In the genomic region with DNA sequence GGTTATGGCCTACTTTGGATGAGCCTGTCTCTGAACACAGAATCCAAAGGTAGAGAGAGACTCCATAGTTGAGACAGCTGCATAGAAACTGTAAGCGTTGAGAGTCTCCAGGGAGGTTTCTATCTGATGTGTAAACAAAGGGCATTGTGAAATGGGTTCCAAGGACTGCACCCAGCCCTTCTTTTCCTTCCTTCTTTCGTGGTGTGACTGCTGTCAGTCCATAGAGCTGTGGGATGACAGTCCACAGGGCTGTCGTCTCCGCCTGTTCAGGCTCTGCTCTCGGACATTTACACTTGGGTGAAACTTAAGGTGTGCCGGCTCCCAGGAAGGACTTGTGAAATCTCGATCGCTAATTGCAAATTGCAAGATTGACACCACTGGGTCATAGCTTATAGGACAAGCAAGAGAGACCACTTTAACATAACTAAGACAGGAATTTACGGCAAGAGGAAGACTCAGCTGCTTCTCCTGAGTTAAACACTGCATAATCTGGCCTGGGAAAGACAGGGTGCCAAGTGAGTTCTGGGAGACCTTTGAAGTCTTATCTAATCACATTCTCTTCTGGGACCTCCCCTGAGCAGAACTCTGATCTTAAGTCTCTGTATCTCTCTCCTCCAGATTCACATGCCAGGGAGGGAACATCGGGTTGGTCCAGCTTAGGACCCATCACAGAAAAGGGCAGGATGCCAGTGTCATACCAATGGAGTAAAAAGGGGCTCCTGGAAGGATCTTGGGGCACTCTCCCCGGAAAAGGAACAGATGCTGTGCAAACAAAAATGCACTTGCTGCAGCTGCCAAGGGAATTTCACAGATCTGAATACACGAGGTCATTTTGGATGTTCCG, we compare ENCODE assay signal across 11 mouse cellular contexts. TPM values are rescaled to one million over a fixed set of nuclear protein-coding genes. Genes with fewer than 3 reads are reported as not detected.
DNase-seq lines count a peak whose midpoint lies in the region; ATAC-seq and TF ChIP-seq lines count a peak whose summit lies in the region.
"Had no signal": no experiment of that assay in that cellular context is flagged by ENCODE, and none has a peak within 500 bp of the region (broad histone marks: within the 10 kb centered on the region; RNA-seq: fewer than 3 reads in every experiment).

No protein-coding gene starts in this region.

- H3K9ac ChIP-seq in heart, embryonic 16.5 days (ENCODE audit: low read length) = no peak overlapping the region
- H3K9ac ChIP-seq in lung, postnatal 0 days (replicated peaks; ENCODE audit: low read depth) = no peak overlapping the region

- 0 out of 2 replicates have a peak, but pooled peaks have one; percentile 22 for ATAC-seq in heart, embryonic 16.5 days (replicated peaks; ENCODE audit: extremely low read depth, insufficient read depth, low FRiP score)
- peak; percentile 74 for ATAC-seq in lung, postnatal 0 days
- ATAC-seq: forebrain, embryonic 14.5 days had no signal

- no peak for TF ChIP-seq CTCF in spleen, adult 2 months (IDR thresholded peaks at IDR 0.05; ENCODE audit: extremely low read depth, insufficient read depth, insufficient read length, insufficient replicate concordance)
- TF ChIP-seq CTCF in lung, postnatal 0 days (IDR thresholded peaks at IDR 0.05) = no peak

- no peak for DNase-seq in spleen, adult 2 months (ENCODE audit: low read depth in 1 of 2, low spot score in 2 of 2)
- no peak for DNase-seq in spleen, postnatal 4 days (ENCODE audit: low spot score in 2 of 2)
- peak; percentile 85 for DNase-seq in lung, postnatal 0 days (ENCODE audit: low spot score)
- DNase-seq in testis, postnatal 14 days (ENCODE audit: low spot score) = peak; percentile 37
- no peak for DNase-seq in gastrocnemius, postnatal 4 days (ENCODE audit: low spot score in 2 of 2)
- DNase-seq in left cerebral cortex, adult 11 months (ENCODE audit: low spot score) = no peak
- DNase-seq: adrenal gland, postnatal 25 days; cerebellum, postnatal 36 days; left cerebral cortex, postnatal 4 days had no signal

- no peak for TF ChIP-seq POLR2A in spleen, adult 2 months (IDR thresholded peaks at IDR 0.05; ENCODE audit: low read depth, low read length)

- H3K36me3 ChIP-seq in spleen, adult 2 months (ENCODE audit: control insufficient read depth, insufficient read depth, low read length) = no peaks in the 10 kb centered on the region
- H3K36me3 ChIP-seq in heart, embryonic 16.5 days (ENCODE audit: control insufficient read depth, insufficient read depth) = no peaks in the 10 kb centered on the region
- H3K36me3 ChIP-seq in lung, postnatal 0 days (ENCODE audit: insufficient read depth, low read length) = no peaks in the 10 kb centered on the region

- no peaks in the 10 kb centered on the region for H3K27me3 ChIP-seq in spleen, adult 2 months (ENCODE audit: control insufficient read depth, insufficient read depth, low read length)
- H3K27me3 ChIP-seq in heart, embryonic 16.5 days (ENCODE audit: control insufficient read depth, insufficient read depth, low read length) = no peaks in the 10 kb centered on the region
- H3K27me3 ChIP-seq in lung, postnatal 0 days (replicated peaks; ENCODE audit: insufficient read depth, low read length) = no peaks in the 10 kb centered on the region

- no peaks in the 10 kb centered on the region for H3K9me3 ChIP-seq in heart, embryonic 16.5 days (replicated peaks; ENCODE audit: control insufficient read depth, low read length)
- no peaks in the 10 kb centered on the region for H3K9me3 ChIP-seq in lung, postnatal 0 days (ENCODE audit: low read length)

- 0 out of 2 replicates have a peak, but pooled peaks have one; percentile 21 for TF ChIP-seq EP300 in lung, postnatal 0 days (IDR thresholded peaks at IDR 0.05)

- peak overlapping the region; percentile 52 for H3K27ac ChIP-seq in spleen, adult 2 months (ENCODE audit: insufficient read depth, low read length)
- peak overlapping the region; percentile 24 for H3K27ac ChIP-seq in heart, embryonic 16.5 days (ENCODE audit: low read length)
- H3K27ac ChIP-seq in lung, postnatal 0 days (ENCODE audit: low read length) = peak overlapping the region; percentile 6; the same call in 1 of the 2 replicates

- peak overlapping the region; percentile 17 for H3K4me2 ChIP-seq in heart, embryonic 16.5 days (ENCODE audit: low read depth, low read length)
- H3K4me2 ChIP-seq in lung, postnatal 0 days (replicated peaks; ENCODE audit: low read depth, low read length) = peak overlapping the region; percentile 31

- peaks cover 6% of the 10 kb centered on the region for H3K4me1 ChIP-seq in spleen, adult 2 months (ENCODE audit: control insufficient read depth, insufficient read depth, insufficient read length)
- peaks cover 31% of the 10 kb centered on the region for H3K4me1 ChIP-seq in heart, embryonic 16.5 days (ENCODE audit: control insufficient read depth, insufficient read depth, low read length)
- peaks cover 16% of the 10 kb centered on the region; the same call in 1 of the 2 replicates for H3K4me1 ChIP-seq in lung, postnatal 0 days (ENCODE audit: insufficient read depth, low read depth, low read length)

- 47% methylated on average over 13 of the region's 13 CpGs for WGBS in spleen, adult 2 months
- WGBS in heart, embryonic 16.5 days = 21% methylated on average over 13 of the region's 13 CpGs
- WGBS in lung, postnatal 0 days = 15% methylated on average over 13 of the region's 13 CpGs

- H3K4me3 ChIP-seq in spleen, adult 2 months (ENCODE audit: extremely low read depth, insufficient read depth, insufficient read length) = no peak overlapping the region
- H3K4me3 ChIP-seq in heart, embryonic 16.5 days (ENCODE audit: low read length) = no peak overlapping the region
- no peak overlapping the region for H3K4me3 ChIP-seq in lung, postnatal 0 days (ENCODE audit: low read depth, low read length)

RNA-seq across cellular contexts. Expression of a gene that starts 11.5 kb away (rescaled TPM):
- 40.6 and 45.1 TPM in 2 replicates for polyA plus RNA-seq in spleen, adult 2 months (2012; rRNA removed)
- 107 and 109 TPM in 2 replicates for polyA plus RNA-seq in heart, embryonic 16.5 days (2015; fragmentation: Nextera tagmentation; extraction: Ambion mirVana)
- polyA plus RNA-seq in lung, postnatal 0 days (2015; fragmentation: Nextera tagmentation; extraction: Ambion mirVana) = 92.9 and 100 TPM in 2 replicates
- 10 to 100 TPM; 76.6 to 85.1 TPM for total RNA-seq in gastrocnemius, postnatal 4 days (2021)

Comparison
In these comparisons a context has a peak if more than half of its experiments do, and no peak if none do; other contexts are left out.
1. DNase-seq: peak in lung, postnatal 0 days (single experiment) and testis, postnatal 14 days (single experiment); none in spleen, adult 2 months (0 of 2), spleen, postnatal 4 days (0 of 2), gastrocnemius, postnatal 4 days (0 of 2) and left cerebral cortex, adult 11 months (single experiment).
2. Peak in every context shown above with its lines, with median percentiles within 50 percentile points of each other: H3K27ac ChIP-seq.